Mouse (Mus musculus): Measurements from ENCODE around the gene Mical3.

- TF ChIP-seq POLR2A (IDR thresholded peaks at IDR 0.05; ENCODE audit: control insufficient read depth, extremely low read depth, insufficient read depth, low read length, poor library complexity) (no peak), CTCF (IDR thresholded peaks at IDR 0.05; ENCODE audit: borderline replicate concordance, control insufficient read depth, extremely low read depth, insufficient read depth, low read length, poor library complexity) (no peak)
Measured at GRCm38 (mm10) chr6:121081288-121082093, 49.3 kb downstream of the Mical3 start.

Measured in thymus, adult 2 months (tissue).